Mouse (Mus musculus): Measurements from ENCODE around the gene Fyb2.

Gene Fyb2

GRCm38 (mm10) chr4:105016006-105016613, 102.9 kb downstream of the Fyb2 start:
- DNase-seq = no peak

- DNase-seq = no peak
These were observed 114.0 kb downstream of the Fyb2 start for GRCm38 (mm10) chr4:105027278-105027677.

DNA sequence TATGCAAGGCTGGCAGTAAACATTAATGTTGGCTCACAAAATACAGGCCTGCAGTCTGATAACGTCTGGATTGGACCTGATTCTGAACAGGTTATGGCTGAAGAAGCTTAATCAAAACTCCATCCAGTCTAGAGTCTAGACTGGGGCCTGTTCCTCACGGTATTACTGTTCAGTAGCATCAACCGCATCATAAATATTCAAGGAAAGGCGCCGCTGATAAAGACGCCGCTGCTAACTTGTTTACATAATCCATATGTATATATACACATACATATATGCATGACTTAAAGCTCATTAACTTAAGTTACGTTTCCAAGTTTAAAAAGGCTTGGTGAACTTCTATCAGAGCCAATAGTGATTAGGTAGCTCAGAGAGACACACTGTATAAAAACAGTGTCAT, 117.8 kb downstream of the Fyb2 start:
- DNase-seq = no peak

DNA sequence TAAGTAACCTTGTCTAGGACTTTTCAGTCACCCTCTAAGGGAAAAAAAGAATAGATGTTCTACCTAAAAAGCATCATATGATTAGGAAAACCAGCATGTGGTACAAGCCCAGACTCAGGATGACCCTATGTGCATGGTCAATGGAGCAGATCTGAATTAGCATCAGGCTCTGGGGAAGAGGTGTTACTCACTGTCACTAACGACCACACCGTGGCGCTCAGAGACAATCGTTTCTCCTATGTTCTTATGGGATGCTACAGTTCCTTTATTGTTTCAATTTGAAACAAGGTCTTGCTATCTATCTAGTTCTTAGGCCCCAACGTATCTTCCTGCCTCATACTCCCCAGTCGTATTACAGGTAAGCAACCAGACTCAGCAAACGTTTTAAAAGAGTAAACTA, 119.9 kb downstream of the Fyb2 start:
- DNase-seq = peak; percentile 14 to 24

- DNase-seq = no peak
These were observed 121.0 kb downstream of the Fyb2 start for GRCm38 (mm10) chr4:105034259-105034658.

DNA sequence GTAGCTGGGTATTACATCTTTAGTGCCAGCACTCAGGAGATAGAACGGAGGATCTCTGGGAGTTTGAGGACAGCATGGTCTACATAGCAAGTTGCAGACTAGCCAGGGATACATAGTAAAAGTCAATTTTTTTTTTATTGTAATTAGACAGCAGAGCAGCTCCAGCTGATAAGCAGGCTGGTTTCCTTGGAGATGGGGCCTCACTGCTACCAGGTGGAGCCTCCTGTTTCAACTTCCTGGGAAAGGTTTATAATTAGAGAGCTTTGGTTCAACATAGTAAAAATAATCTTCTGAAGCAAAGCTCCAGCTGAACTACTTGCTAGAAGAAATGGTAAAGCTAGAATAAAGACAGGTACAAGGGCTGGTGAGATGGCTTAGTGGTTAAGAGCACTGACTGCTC, 136.8 kb downstream of the Fyb2 start:
- no peak for DNase-seq

- DNase-seq = no peak
These were observed 138.0 kb downstream of the Fyb2 start for GRCm38 (mm10) chr4:105051291-105051690.

Data from cerebellum, adult 18-20 months (tissue).